Mouse (Mus musculus): Measurements from ENCODE around the gene Baiap2l1. TPM values are rescaled to one million over a fixed set of nuclear protein-coding genes. Genes with fewer than 3 reads are reported as not detected.
A peak's percentile ranks its signal among the peaks of the same experiment; 100 is the strongest.

The Baiap2l1 gene
- total RNA-seq, 2 experiments from 2014 or later = 0.40 to 0.96 TPM

DNA sequence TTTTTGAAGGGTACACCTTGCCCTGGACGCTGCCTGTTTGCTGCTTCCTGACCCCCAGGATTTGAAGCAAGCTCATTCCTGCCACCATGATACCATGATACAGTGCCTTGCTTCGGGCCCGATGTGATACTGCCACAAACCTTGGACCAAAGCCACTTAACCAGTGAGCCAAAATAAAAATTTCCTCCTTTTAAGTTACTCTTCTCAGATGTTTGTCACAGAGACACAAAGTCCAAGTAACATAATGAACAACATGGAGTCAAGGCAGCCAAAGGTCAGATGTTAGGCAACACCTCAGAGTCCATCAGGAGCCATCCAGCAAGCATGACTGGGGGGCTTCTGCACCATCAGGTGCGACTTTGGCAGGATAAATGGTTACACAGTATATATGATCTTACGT lies 125.4 kb downstream of the Baiap2l1 start:
- DNase-seq (ENCODE audit: low spot score in 2 of 2) = no peak

DNA sequence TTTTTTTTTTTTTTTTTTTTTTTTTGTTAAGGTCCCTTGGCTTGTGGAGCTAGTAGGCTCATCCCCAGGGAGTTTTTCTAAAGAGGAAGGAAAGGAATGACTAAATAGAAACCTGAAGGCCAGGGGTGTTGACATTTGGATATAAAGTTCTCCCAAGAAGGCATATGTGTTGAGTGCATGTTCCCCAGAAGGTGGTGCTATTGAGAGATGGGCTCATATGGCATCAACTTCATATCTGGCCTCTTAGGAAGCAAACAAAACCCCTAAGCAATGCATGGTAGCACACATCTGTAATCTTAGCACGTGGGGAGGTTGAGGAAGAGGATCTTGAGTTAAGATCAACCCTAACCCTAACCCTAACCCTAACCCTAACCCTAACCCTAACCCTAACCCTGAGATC lies 126.5 kb downstream of the Baiap2l1 start:
- DNase-seq (ENCODE audit: low spot score in 2 of 2) = no peak

DNA sequence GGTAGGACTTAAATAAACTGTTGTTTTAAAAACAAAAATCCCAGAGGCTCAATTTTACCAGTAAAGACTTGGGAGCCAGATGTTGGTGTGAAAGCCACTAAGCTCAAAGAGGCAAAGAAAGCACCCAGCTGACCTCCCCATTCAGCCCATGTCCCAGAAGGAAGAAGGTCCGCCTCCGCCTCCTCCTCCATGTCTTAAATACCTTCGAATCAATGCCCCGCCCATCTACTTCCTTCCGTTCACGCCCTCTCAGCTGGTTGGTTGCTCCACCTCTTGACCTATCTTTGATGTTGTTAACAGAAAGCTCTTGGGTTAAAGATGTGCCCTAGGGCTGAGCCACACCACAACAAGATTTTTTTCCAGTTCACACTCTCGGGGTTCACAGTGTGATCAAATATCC lies 127.7 kb downstream of the Baiap2l1 start:
- DNase-seq (ENCODE audit: low spot score in 2 of 2) = no peak

DNA sequence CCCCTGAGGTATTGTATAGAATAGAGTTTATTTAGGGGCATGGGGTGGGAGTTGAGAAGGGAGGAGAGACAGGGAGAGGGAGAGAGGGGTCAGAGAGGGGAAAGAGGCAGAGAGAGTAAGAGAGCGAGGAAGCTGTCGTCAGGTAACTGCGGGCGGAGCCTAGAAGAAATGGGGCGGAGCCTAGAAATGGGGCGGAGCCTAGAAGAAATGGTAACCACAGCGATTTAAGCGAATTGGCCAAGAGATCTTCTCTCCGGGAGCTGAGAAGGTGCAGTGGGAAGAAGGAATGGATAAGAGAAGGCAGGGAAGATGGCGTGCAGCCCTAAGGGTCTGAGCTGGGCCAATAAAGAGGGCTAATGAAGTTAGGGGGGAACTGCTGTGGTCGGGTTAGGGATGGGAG lies 131.7 kb downstream of the Baiap2l1 start:
- DNase-seq (ENCODE audit: low spot score in 2 of 2) = no peak

GRCm38 (mm10) chr5:144223899-144224816 lies 133.8 kb downstream of the Baiap2l1 start:
- DNase-seq (ENCODE audit: low spot score in 2 of 2) = no peak

DNA sequence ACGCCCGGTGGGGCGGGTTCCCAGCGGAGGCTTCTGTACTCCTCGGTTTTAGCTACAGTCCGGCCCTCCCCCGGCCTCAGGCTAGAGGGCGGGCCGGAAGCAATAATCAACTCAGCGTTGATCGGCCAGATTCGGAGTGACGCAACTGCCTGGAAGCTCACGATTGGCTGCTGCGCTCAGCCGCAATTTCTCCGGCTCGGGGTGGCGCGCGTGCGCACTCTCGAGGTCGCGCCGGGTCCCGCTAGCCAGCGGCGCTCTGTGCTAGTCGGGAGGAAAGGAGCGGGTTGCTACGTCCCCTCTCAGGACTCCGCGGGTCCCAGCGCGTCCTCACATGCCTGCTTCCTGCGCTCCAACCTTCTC lies 134.4 kb downstream of the Baiap2l1 start, which contains the start of gene Tecpr1:
Gene Tecpr1 (minus strand): TSS at position 113 of the 360 bp plus-strand sequence.
- DNase-seq (ENCODE audit: low spot score in 2 of 2) = peak; percentile 90 to 95

- DNase-seq (ENCODE audit: low spot score in 2 of 2) = peak; percentile 28 to 34
Measured at GRCm38 (mm10) chr5:144222811-144223502, 135.0 kb downstream of the Baiap2l1 start.

DNA sequence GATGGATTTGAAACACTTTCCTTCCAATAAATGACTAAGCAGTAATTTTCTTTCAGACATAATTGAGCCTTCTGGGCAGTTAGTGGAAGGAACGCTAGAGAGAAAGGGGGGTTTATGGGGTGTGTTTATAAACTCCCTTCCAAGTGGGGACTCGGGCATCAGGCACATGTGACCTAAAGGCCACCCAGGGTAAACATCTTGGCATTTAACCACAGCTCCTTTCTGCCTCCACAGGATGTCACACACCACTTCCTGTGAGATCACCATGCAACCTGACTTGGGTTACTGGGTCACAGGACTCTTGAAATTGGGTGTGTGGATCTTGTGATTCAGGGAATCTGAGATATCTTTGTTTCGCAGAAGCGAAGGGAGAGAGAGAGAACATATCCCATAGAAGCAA lies 136.6 kb downstream of the Baiap2l1 start:
- DNase-seq (ENCODE audit: low spot score in 2 of 2) = no peak

DNA sequence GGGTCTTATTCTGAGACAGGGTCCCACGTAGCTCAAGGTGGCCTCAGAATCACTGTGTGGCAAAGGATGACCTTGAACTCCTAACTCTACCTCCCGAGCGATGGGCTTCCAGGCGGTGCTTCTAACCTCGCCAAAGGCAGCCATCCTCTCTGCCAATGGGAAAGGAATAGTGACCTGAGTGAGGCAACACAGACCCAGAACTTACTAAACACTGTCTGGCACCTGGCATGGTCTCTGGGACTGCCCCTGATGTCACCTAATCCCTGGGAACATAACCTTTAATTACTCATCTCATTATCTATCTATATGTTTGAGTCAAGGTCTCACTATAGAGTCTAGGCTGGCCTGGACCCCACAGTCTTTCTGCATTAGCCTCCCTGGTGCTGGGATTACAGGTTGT lies 138.0 kb downstream of the Baiap2l1 start:
- no peak for DNase-seq (ENCODE audit: low spot score in 2 of 2)

- no peak for DNase-seq (ENCODE audit: low spot score in 2 of 2)
Measured at GRCm38 (mm10) chr5:144219306-144219705, 138.6 kb downstream of the Baiap2l1 start.

DNA sequence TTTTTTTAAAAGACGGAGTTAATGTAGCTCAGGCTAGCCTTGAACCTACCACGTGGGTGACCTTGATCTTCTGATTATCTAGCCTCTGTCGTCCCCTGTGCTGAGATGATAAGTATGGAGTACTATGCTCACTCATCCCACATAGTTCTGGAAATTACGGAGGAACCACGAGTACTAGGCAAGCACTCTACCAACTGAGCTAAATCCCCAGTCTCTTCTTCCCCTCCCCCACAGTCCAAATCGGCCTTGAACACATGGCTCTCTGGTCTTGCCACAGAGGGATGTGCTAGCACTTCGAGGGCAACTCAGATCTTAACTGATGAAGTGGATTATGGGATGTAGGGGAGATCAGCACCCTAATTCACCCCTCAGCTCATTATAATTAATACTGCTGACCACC lies 139.9 kb downstream of the Baiap2l1 start:
- DNase-seq (ENCODE audit: low spot score in 2 of 2) = no peak

- DNase-seq (ENCODE audit: low spot score in 2 of 2) = no peak
Measured at GRCm38 (mm10) chr5:144215992-144216391, 141.9 kb downstream of the Baiap2l1 start.

Other genes with a start within 250 kb of the Baiap2l1 start
- under 1 TPM; 0.27 to 0.43 TPM for gene Bhlha15, start 167.8 kb downstream of the Baiap2l1 start, total RNA-seq (2021)
- gene Tecpr1, start 134.5 kb downstream of the Baiap2l1 start, total RNA-seq (2021) = 10 to 100 TPM; 85.3 to 99.4 TPM
- gene Bri3, start 113.7 kb downstream of the Baiap2l1 start, total RNA-seq (2021) = 10 to 100 TPM; 64.3 to 69.4 TPM
- 10 to 100 TPM; 50.6 to 56.9 TPM for gene Nptx2, start 187.8 kb upstream of the Baiap2l1 start, total RNA-seq (2021)

Data from layer of hippocampus, postnatal 10 days (tissue).